Mouse (Mus musculus): ENCODE measurements around the gene Plcl2. TPM values are rescaled to one million over a fixed set of nuclear protein-coding genes. Genes with fewer than 3 reads are reported as not detected.
"Not testable (repeated sequence)": the region's sequence is repeated elsewhere in the genome, so short reads cannot be mapped to it uniquely, and the experiment has no call there.

Plcl2 gene
- polyA plus RNA-seq, 1 experiment: 11.0 TPM

DNA sequence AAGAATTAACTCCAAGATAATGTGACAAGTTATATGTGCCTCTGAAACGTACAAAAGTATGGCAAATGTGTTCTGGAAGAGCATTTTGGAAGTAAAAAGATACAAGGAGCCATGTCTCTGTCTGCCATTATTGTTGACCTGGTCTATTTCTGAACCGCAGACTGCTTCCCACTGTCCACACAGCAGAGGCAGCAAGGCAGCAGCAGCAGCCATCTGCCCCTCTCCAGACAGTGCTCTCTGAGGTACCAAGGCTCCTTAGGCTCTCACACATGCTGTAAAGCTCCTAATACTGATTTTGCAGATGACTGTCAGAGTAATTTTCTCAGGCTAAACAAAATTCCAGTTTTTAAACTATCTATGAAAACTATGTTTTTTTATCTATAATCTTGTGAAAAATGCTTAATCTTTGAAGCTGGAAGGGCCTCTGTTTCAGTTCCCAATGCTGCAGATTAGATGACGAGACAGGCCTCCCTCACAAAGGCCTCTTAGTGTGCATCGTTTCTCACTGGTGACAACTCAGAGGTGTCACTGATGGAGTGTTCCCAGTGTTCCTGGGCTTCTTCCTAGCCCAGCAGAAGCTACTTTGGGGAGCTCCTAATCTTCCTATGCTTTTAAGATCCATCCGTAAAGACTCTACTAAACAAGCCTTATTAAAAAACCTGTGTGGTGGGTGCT lies 145.7 kb downstream of the Plcl2 start:
- 82% methylated on average over 5 of the region's 5 CpGs for WGBS
- no peak for DNase-seq (ENCODE audit: low read depth, low spot score)

DNA sequence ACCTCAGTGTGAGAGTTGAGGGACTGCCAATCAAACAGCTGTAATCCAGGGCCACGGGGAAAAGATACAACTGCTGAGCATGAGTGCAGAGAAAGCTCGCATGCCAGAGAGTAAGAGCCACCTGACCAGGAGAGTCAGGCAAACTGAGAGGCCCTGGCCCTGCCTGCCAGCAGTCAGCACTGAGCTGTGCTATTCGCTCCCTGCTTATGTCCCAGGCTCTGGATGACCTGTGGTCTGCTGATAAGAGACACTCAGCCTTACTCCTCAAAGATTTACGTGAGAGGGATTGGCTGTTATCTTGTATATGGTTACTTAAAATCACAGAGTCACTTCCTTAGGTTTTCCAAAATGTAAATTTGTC lies 146.2 kb downstream of the Plcl2 start:
- DNase-seq (ENCODE audit: low read depth, low spot score): no peak
- 71% methylated on average over 4 of the region's 4 CpGs for WGBS

DNA sequence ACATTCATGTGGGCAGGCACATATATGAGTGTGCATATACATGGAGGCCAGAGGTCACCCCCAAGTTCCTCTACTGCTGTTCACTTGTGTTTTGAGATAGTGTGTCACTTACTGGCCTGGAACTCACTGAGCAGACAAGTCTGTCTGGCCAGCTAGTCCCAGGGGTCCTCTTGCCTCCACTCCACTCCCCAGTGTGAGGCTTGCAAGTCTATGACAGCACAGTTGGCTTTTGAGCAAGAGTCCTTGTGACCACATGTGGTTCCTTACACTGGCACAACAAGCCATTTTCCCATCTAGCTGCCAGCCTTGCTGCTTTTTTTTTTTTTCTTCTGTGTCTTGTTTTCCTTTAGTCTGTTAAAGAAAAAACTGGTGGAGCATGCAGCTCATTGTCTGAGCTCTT lies 148.1 kb downstream of the Plcl2 start:
- DNase-seq (ENCODE audit: low read depth, low spot score): no peak

DNA sequence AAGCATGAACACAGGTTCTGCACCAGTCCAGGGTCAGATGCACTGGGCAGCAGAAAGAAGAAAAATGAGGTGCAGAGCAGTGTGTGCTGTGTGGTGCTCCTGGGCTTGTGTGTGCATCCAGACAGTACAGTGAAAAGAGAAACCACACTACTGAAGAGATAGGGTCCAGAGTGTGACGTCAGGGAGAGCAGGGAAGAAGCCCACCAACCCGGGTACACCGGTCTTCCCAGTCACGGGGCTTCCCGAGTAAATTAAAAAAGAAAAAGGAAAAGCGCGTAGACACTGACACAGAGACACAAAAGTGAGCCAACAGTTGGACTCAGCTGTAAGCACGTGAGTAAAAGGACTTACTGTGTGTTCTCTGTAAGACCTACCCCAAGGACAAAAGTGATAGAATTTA lies 149.7 kb downstream of the Plcl2 start:
- DNase-seq (ENCODE audit: low read depth, low spot score): no peak
- 98% methylated on average over 8 of the region's 8 CpGs for WGBS

DNA sequence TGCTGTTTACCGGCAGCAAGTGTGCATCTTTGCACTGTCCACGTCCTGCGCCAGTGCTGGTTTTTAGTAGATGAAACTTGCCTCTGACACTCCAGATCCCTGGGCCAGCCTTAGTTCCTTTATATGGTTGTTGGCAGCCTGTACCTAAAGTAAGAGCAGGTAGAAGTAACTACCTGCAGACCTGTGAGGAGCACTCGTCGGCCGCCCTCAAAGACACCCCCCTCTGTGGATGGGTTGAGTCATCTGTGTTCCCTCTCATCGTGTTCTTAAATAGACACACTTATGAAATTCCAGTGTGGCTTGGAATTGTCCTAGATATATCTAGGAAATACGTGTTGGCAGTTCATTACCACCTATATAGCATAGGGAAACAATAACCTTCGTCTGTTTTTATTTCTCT lies 158.4 kb downstream of the Plcl2 start:
- WGBS: 93% methylated on average over 9 of the region's 9 CpGs
- DNase-seq (ENCODE audit: low read depth, low spot score): no peak

DNA sequence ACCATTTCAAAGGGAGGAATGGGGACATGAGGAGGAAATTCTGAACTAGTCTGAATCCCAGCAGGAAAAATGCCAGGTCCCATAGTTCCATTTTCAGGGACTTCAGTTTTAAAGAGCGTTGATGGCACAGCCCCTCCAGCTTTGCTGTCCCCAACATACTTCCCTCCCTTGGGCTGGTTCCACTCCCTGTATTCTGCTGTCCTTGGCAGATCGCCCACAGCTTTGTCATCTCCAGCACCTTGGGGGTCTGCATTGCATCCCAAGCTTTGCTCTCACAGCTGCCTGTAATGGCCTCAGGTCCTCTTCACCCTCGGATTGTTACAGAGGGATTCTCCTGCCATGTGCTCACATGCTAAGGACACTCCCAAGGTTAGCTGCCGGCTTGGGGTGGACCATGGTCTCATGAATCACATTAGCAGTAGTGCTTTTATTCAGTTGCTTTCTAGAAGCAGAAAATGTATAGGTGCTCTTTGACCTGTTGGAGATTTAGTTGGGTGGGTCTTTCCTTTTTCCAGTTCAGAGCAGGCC lies 159.5 kb downstream of the Plcl2 start:
- WGBS: 87% methylated on average over 4 of the region's 4 CpGs
- DNase-seq (ENCODE audit: low read depth, low spot score): no peak

DNA sequence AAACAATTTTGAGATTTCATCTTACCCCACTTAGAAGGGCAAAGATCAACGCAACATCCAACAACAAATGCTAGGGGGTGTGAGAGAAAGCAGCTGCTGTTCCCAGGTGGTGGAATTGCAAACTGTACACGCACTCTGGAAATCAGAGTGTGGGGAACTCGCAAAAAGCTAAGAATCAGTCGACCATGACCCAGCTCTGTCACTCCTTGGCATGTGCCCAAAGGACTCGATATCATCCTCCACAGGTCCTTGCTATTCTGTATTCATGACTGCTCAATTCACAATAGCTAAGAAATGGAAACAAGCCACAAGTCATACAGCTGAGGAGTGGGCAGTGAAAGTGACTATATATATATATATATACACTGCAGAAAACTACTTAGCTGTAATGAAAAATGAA lies 162.2 kb downstream of the Plcl2 start:
- 68% methylated on average over 5 of the region's 5 CpGs for WGBS
- no peak for DNase-seq (ENCODE audit: low read depth, low spot score)

DNA sequence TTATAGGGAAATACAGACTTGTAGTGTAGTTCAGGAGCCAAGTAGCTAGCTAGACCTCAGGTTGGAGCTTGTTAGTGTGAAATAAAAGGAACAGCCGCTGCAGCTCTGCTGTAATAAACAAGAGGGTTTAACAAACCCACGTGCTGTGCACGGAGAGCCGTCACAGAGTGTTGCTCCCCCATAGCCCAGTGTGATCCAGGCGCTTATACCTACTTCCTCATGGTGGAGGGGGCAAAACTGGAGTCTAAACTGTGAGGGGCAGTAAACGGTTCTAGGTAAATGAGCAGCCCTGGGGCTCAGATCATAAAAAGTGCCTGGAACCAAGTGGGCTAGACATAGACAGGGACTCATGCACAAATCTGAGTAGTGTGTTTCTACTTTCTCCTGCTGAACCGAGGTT lies 165.4 kb downstream of the Plcl2 start:
- WGBS: 57% methylated on average over 7 of the region's 7 CpGs

DNA sequence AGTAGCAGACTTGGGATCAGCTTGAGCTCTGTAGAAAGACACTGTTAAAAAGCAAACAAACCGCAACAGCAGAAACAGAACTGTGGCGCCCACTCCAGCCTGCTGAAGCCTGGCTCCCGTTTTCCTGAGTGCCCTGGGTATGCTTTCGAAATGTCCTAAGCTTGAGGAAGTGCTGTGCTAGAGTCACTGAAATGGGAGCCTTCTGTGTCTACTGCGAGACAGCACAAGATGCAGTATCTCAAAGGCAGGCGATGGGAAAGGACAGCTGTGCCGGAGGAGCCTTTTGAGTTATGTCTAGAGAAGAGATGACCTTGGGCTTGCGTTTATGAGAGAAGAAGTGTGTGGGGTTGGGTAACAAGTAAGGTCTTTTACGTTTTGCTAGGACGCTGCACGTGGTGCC lies 166.0 kb downstream of the Plcl2 start:
- 78% methylated on average over 11 of the region's 11 CpGs for WGBS
- no peak for DNase-seq (ENCODE audit: low read depth, low spot score)

More for the DNA sequence above, 165.4 kb downstream of the Plcl2 start:
- DNase-seq (ENCODE audit: low read depth, low spot score): no peak

DNA sequence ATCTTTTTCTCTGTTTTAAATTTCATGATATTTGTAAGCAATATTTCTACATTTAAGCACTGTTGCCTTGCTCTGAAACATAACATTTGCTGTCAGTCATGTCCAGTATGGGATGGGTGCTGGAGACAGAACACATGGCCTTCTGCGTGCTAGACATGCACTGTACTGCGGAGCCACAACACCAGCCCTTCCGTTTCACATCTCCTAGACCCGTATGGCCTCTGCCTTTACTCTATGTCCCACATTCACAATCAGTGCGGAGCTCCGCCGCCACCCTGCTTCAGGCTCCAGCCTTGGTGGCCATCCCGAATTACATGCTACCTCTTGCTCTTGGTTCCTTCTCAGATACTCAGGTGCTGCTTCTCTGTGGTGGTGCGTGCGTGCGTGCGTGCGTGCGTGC lies 168.1 kb downstream of the Plcl2 start:
- 91% methylated on average over 14 of the region's 14 CpGs for WGBS

DNA sequence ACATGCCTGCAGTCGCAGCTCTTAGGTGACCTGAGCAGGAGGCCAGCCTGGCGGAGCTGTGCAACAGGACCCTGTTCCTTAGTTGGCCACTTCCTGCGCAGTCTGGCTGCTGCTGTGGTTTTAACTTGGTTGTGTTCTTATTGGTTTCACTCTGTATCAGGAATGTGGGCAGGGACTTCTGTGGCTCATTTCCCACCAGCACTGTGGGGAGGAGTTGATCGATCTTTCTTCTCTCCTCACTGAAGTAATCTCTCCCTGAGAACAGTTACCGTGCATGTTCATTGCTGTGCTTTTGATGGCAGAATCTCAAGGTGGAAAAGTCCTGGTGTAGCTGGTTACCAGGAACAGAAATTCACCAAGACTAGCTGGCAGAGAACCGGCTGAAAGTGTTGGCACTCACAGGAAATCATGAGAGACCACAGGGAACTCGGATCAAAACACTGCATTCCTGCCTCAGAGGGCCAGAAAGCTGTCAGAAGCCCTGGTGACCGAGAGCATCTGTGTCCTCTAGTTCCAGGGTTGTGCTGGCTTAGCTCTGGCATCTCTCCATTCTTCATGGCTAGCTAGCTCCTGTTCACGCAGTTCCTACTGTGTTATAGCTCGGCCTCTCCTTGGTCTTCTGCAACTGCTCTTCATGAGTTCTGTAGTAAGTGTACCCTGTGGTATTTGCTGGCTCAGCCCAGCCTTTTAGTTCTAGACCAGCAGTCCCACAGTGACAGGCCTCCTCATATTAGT lies 168.9 kb downstream of the Plcl2 start:
- no peak for DNase-seq (ENCODE audit: low read depth, low spot score)
- WGBS: 60% methylated on average over 10 of the region's 10 CpGs

More for the DNA sequence above, 168.1 kb downstream of the Plcl2 start:
- no peak for DNase-seq (ENCODE audit: low read depth, low spot score)

DNA sequence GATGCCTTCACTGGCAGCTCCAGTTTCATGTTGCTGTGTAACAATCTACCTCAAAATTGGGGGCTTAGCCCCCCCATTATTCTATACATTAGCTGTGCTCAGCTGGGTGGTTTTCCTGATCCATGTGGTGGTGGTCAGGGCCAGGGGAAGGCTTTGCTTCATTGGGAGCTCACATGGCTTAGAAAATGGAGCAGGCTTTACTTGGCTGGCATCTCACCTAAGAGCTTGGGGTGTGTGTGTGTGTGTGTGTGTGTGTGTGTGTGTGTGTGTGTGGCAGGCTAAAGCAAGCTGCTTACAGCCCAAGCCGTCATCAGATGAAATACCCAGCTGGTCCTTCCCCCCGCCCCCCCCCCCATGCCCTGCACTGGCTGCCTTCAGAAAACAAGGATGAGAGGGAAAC lies 169.5 kb downstream of the Plcl2 start:
- DNase-seq (ENCODE audit: low read depth, low spot score): no peak
- WGBS: 74% methylated on average over 2 of the region's 2 CpGs

DNA sequence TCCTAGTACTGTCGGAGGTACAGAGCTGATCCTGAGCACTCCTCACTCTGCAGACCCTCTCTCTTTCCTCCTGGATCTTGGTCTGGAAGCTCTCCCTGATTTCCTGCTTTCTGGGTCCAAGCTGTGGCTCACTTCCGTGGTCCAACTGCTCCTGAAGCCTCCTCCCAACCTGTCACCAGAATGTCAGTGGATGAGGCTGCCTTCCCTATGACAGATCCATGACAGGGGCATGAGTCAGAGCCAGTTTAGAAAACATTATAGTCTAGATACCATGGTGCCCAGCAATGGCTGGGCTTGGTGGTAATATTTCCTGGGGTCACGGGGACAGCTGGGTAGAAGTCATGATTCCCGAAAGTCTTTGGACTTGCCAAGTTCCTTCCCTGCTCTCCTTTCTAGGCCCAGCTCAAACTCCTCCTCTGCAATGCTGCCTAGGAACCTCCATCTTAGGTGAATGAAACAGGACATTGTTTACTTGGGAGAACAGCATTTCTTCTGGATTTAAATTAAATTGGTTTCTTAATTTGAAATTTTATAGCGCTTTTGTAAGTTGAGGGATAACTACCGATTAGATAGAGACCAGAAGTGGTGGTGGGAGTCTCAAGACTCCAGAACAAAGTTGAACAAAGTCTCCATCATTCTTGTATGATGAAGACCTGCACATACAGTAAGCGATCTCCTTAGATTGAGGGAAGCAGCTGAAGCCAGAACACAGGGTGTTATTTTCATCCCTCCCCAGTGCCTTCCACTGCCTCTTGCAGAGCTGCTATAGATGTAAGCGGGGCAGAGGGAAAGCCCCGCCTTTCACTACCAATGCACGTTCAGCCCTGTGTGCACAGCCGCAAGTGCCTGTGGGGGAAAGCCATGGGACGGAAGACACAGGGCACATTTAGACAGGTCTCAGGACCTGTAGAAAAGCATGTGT lies 170.7 kb downstream of the Plcl2 start:
- DNase-seq (ENCODE audit: low read depth, low spot score): no peak
- 88% methylated on average over 12 of the region's 12 CpGs for WGBS

DNA sequence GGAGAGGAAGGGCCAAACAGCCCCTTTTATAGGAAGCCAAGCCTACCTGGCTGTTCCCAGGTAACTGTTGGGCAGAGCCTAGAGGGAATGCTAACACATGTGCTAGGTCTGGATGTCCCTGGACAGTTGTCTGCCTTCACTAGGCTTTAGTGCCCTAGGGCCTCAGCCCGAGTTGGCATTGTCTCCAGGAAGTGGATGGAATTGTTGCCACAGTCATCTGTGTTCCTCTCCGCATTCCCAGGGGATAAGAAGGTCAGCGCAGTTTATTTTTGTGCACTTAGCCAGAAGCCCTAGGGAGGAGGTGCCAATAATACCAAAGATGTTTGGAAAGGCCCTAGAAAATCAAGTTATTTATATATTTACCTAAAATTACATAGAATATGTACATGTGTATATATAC lies 173.5 kb downstream of the Plcl2 start:
- DNase-seq (ENCODE audit: low read depth, low spot score): peak; percentile 92
- WGBS: 19% methylated on average over 3 of the region's 3 CpGs

DNA sequence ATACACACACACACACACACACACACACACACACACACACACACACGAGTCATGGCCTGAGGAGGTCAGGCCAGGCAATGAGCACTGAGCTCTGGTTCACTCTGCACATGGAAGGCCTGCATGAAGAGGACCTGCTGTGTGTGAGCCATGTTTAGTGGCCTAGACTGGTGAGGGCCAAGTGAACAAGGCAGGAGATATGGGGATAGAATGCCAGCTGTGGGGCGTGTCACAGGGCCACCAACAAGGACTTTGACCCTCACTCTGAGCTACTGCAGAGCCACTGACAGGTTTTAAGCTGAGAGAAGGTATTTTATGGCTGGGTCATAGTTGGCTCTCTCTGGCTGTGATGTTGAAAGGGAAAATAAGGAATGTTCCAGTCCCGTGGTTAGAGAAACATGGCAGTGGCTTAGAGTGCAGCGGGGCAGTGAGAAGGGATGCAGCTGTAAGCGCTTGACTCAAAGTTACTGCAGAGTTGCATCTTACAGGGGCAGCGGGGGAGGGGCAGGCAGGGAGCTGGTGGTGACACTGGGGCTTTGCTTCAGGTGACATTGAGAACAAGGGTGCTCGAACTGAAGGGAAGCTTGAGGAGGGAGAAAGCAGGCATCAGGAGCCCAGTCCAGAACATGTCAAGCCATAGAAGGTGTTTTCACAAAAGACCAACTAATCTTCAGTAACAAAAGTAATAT lies 175.9 kb downstream of the Plcl2 start:
- DNase-seq (ENCODE audit: low read depth, low spot score): peak; percentile 70
- 40% methylated on average over 7 of the region's 7 CpGs for WGBS

DNA sequence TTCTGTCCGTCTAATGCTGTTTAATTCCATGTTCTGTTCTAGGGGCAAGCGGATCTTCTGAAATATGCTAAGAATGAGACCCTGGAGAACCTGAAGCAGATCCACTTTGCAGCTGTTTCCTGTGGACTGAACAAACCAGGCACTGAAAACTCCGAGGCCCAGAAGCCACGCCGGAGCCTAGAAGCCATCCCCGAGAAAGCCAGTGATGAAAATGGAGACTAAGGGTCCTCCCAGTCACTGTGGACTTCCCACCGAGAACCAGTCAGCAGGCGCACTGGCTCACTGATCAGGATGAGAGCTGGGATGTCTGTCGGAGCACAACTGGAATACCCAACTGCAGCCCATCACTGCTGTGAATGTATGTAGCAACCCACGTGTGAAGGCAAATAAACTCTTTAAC lies 178.5 kb downstream of the Plcl2 start:
- DNase-seq (ENCODE audit: low read depth, low spot score): no peak
- 82% methylated on average over 10 of the region's 10 CpGs for WGBS

DNA sequence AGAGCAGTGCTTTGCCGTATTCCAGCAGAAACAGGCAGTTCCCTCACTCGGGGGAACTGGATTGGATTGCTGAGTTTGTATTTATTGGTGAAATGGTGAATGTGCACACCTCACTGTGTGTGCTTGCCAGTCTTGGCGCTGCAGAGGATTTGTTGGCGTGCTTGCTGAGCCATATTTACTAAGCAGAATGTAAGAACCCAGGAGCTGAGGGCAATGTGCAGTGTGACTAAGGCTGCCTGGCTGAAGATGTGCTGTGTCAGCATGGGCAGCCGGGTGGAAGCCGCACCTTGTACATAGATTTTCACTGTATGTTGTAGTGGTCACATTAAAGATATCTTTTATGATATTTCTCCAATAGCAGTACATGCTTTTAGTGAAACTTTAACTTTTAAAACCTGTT lies 178.9 kb downstream of the Plcl2 start:
- no peak for DNase-seq (ENCODE audit: low read depth, low spot score)
- 48% methylated on average over 6 of the region's 6 CpGs for WGBS

DNA sequence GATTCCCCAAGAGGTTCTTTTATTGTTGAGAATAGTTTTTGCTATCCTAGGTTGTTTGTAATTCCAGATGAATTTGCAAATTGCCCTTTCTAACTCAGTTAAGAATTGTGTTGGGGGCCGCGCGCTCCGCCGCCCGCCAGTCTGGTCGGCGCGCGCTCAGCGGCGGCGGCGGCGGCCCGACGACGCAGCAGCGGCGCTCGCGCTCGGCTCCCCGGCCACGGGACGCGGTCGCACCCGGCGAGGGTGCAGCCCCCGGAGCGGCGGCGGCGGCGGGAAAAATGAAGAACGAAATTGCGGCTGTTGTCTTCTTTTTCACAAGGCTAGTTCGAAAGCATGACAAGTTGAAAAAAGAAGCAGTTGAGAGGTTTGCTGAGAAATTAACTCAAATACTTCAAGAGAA lies 189.2 kb downstream of the Plcl2 start:
- not testable (repeated sequence) for DNase-seq (ENCODE audit: low read depth, low spot score)
- 5% methylated on average over 39 of the region's 39 CpGs for whole genome bisulfite sequencing

DNA sequence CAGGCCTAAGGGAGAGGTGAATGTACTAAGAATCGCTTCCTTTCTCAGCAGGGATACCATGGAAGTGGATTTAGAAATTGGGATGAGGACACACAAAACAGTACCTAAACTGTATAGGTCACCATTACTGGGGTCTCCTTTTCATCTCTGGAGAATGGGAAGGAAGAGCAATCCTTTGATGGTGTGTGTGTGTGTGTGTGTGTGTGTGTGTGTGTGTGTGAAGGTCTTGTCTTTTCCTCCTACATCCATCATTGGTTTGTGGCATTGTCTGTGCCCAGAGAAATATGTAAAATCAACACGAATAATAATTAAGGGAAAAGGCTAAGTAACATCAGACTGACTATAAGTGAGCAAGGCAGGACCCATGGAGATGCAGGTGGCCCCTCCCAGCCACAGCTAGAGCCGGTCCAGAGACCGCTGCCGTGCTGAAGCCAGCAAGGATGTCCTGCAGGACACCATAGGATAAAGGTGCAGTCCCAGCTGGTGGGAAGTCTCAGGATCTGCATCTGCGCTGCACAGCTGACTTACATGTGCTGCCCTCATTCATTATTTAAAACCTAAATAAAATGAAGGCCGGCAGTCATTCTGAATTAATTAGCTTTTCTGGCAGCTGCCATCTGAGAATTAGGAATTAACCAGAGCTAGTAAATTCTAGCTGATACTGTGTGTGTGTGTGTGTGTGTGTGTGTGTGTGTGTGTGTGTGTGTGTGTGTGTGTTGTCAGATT lies 201.5 kb downstream of the Plcl2 start:
- 83% methylated on average over 7 of the region's 7 CpGs for WGBS
- no peak for DNase-seq (ENCODE audit: low read depth, low spot score)
